Mouse (Mus musculus) stomach, postnatal 0 days (tissue): Measurements from ENCODE around the gene Olfr1037. TPM values are rescaled to one million over a fixed set of nuclear protein-coding genes. Genes with fewer than 3 reads are reported as not detected.
"Not testable (repeated sequence)": the region's sequence is repeated elsewhere in the genome, so short reads cannot be mapped to it uniquely, and the experiment has no call there.

ENCODE experiments used
- ATAC-seq: fragments of 200-750 bp; cut with Nextera tagmentation; 2 replicates; pipeline ENCODE4 v1.8.0; 2017; ENCODE audit not compliant: low FRiP score, low TSS enrichment
- DNase-seq: peaks from one replicate; pipeline ENCODE4 v3.0.0-alpha.2; 2016; ENCODE audit warnings: low spot score
- H3K27ac ChIP-seq: fragments of 300-500 bp; sonication (generic); replicated peaks from 2 replicates; pipeline ENCODE4 v1.5.1; 2014; ENCODE audit warnings: mild to moderate bottlenecking, control low read depth
- H3K27me3 ChIP-seq: fragments of 300-500 bp; sonication (generic); 2 replicates; pipeline ENCODE4 v1.6.1; 2014; ENCODE audit warnings: low read length; ENCODE audit not compliant: control insufficient read depth, insufficient read depth
- H3K36me3 ChIP-seq: fragments of 300-500 bp; sonication (generic); 2 replicates; pipeline ENCODE4 v1.6.1; 2014; ENCODE audit warnings: low read length, mixed read lengths; ENCODE audit not compliant: control insufficient read depth, insufficient read depth
- H3K4me1 ChIP-seq: fragments of 300-500 bp; sonication (generic); replicated peaks from 2 replicates; pipeline ENCODE4 v1.6.1; 2014; ENCODE audit warnings: antibody characterized with exemption; ENCODE audit not compliant: control insufficient read depth, insufficient read depth
- H3K4me2 ChIP-seq: fragments of 300-500 bp; sonication (generic); replicated peaks from 2 replicates; pipeline ENCODE4 v1.6.1; 2014; ENCODE audit warnings: low read depth, mild to moderate bottlenecking, control low read depth, moderate library complexity
- H3K4me3 ChIP-seq: fragments of 300-500 bp; sonication (generic); 2 replicates; pipeline ENCODE4 v1.5.1; 2014; ENCODE audit warnings: low read depth, low read length, control low read depth
- H3K9ac ChIP-seq: fragments of 300-500 bp; sonication (generic); 2 replicates; pipeline ENCODE4 v1.6.1; 2014; ENCODE audit warnings: mild to moderate bottlenecking, low read length, control low read depth, mixed read lengths
- H3K9me3 ChIP-seq: fragments of 300-500 bp; sonication (generic); 2 replicates; pipeline ENCODE4 v1.6.1; 2016; ENCODE audit warnings: low read length; ENCODE audit not compliant: control insufficient read depth
- CTCF ChIP-seq: IDR thresholded peaks from 2 replicates; pipeline ENCODE4 v1.5.1; 2016; ENCODE audit warnings: antibody characterized with exemption, low read depth, mild to moderate bottlenecking, moderate library complexity
- EP300 ChIP-seq: optimal IDR thresholded peaks from 2 replicates; pipeline ENCODE3; 2016; ENCODE audit warnings: antibody characterized with exemption
- WGBS: fragments of 180-500 bp; shearing (Covaris S2); extraction: QIAGEN DNeasy Blood & Tissue Kit; methylation state at CpG from one replicate; pipeline ENCODE4 v1.1.7; 2014; 5-methylcytosine and 5-hydroxymethylcytosine counted together
- polyA plus RNA-seq: library from polyadenylated mRNA; unstranded; fragments of >200 nt; fragmentation: Nextera tagmentation; extraction: Ambion mirVana; gene quantifications from 2 replicates; pipeline ENCODE4 v1.2.1, GENCODE M21; 2015

Olfr1037 gene
- polyA plus RNA-seq, result not detected in 2 replicates

GRCm38 (mm10) chr2:86087285-86087684 lies at the start of gene Olfr1037:
TSS of gene Olfr1037 (minus strand) at chr2:86087385.
- H3K9me3 ChIP-seq, result no peaks in the 10 kb centered on the region
- ATAC-seq (no peak), DNase-seq (no peak)
- H3K9ac ChIP-seq, result no peak within 1 kb of the TSS
- H3K4me1 ChIP-seq, result no peaks in the 10 kb centered on the region
- H3K4me2 ChIP-seq, result no peak within 1 kb of the TSS
- no peak for TF ChIP-seq EP300
- no peak for TF ChIP-seq CTCF
- H3K36me3 ChIP-seq, result no peaks in the 10 kb centered on the region
- H3K27me3 ChIP-seq, result no peaks in the 10 kb centered on the region
- no peak within 1 kb of the TSS for H3K27ac ChIP-seq
- WGBS, result 87% methylated on average over 2 of the region's 2 CpGs
- no peak within 1 kb of the TSS for H3K4me3 ChIP-seq

DNA sequence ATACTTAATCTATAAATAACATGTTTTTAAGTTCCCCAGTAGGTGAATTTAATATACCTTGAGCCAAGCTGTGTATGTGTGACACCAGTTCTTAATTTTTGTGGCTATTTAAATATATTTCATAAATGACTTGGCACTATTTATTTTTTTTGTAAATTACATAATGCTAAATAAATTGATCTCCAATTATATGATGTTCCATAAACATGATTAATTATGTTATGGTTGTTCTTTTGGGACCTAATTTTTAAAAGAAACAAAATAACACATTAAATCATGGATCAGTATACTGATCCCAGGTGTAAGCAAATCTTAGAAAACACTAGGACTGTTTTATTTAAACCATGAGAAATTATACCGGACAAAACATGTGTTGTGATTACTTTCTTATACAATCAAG lies 48.6 kb upstream of the Olfr1037 start, which contains the start of gene Olfr1039:
Gene Olfr1039 (minus strand): TSS at position 101 of the 400 bp plus-strand sequence.
- WGBS, result 93% methylated on average over 1 of the region's 1 CpGs
- no peaks in the 10 kb centered on the region for H3K27me3 ChIP-seq
- ATAC-seq, result no peak
- no peaks in the 10 kb centered on the region for H3K9me3 ChIP-seq
- no peak within 1 kb of the TSS for H3K9ac ChIP-seq
- H3K4me1 ChIP-seq, result no peaks in the 10 kb centered on the region
- no peak within 1 kb of the TSS for H3K27ac ChIP-seq
- TF ChIP-seq CTCF, result no peak
- no peak for TF ChIP-seq EP300
- no peak within 1 kb of the TSS for H3K4me2 ChIP-seq
- no peak within 1 kb of the TSS for H3K4me3 ChIP-seq
- no peaks in the 10 kb centered on the region for H3K36me3 ChIP-seq
- no peak for DNase-seq

- ATAC-seq, result not testable (repeated sequence)
Observed at GRCm38 (mm10) chr2:86080478-86080877, 6.7 kb downstream of the Olfr1037 start.

DNA sequence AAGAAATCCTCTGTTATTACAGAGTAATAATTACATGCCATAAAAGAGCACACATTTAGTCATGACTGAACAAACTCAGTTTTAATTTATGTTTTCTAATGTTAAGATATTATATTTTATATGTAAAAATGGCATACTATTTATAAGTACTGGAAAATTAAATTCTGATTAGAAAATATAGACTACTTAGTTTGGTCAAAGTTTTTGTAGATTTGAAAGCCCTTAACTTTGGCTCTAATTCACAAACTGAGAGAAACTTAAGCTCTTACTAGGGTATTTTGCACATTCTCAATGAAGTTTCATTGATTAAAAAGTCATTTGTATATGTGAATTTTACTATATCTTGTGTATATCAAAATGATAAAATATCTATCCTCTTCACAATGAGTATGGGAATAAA lies 13.5 kb downstream of the Olfr1037 start, which contains the start of gene Olfr1036:
Gene Olfr1036 (plus strand): TSS at position 301 of the 400 bp plus-strand sequence.
- H3K27me3 ChIP-seq, H3K4me1 ChIP-seq, H3K4me3 ChIP-seq, H3K36me3 ChIP-seq, H3K4me2 ChIP-seq, H3K9me3 ChIP-seq, ATAC-seq, H3K27ac ChIP-seq, H3K9ac ChIP-seq, DNase-seq: not testable (repeated sequence)

More at GRCm38 (mm10) chr2:86080478-86080877, 6.7 kb downstream of the Olfr1037 start:
- H3K9ac ChIP-seq, H3K36me3 ChIP-seq, H3K27me3 ChIP-seq, H3K9me3 ChIP-seq, H3K4me2 ChIP-seq, H3K4me3 ChIP-seq, DNase-seq, H3K4me1 ChIP-seq, H3K27ac ChIP-seq: not testable (repeated sequence)
- 85% methylated on average over 1 of the region's 1 CpGs for WGBS

- Histone ChIP-seq H3K9ac (no peak overlapping the region), H3K4me3 (no peak overlapping the region), H3K36me3 (no peaks in the 10 kb centered on the region), H3K4me1 (no peaks in the 10 kb centered on the region), H3K27ac (no peak overlapping the region), H3K27me3 (no peaks in the 10 kb centered on the region), H3K9me3 (no peaks in the 10 kb centered on the region), H3K4me2 (no peak overlapping the region)
- ATAC-seq (no peak), DNase-seq (no peak)
- TF ChIP-seq CTCF (no peak), EP300 (no peak)
- WGBS, result 86% methylated on average over 8 of the region's 8 CpGs
Observed at GRCm38 (mm10) chr2:86070189-86070588, 17.0 kb downstream of the Olfr1037 start.

DNA sequence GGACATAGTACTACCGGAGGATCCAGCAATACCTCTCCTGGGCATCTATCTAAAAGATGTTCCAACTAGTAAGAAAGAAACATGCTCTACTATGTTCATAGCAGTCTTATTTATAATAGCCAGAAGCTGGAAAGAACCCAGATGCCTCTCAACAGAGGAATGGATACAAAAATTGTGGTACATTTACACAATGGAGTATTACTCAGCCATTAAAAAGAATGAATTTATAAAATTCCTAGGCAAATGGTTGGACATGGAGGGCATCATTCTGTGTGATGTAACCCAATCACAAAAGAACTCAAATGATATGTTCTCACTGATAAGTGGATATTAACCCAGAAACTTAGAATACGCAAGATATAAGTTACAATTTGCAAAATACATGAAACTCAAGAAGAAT lies 23.4 kb downstream of the Olfr1037 start:
- H3K4me2 ChIP-seq, H3K4me3 ChIP-seq, H3K4me1 ChIP-seq, H3K9ac ChIP-seq, DNase-seq, H3K36me3 ChIP-seq, H3K27ac ChIP-seq, H3K27me3 ChIP-seq, H3K9me3 ChIP-seq, ATAC-seq: not testable (repeated sequence)
- 91% methylated on average over 2 of the region's 2 CpGs for WGBS

DNA sequence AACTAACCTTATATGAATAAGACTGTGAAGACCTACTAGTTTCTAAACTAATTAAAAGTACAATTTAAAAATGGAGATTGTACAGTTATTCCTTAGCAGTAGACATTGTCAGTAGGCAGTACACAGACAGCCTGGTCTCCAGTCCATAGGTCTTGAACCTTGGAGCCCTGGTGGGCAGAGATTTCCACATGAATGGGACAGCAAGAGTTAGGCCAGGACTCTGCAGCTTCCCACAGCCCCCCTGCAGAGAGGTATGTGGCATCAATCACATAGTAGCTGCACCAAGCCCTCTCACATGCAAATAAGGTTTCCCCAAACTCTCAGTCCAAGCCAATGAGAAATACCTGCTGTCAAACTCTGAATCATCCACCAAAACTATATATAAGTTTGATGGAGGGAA lies 36.4 kb downstream of the Olfr1037 start:
- not testable (repeated sequence) for H3K27me3 ChIP-seq, H3K4me2 ChIP-seq, H3K36me3 ChIP-seq, H3K9me3 ChIP-seq, H3K9ac ChIP-seq, H3K4me1 ChIP-seq, H3K4me3 ChIP-seq, DNase-seq, H3K27ac ChIP-seq, ATAC-seq
